Mouse (Mus musculus) CH12.LX (cell line): ENCODE measurements at regions not wholly inside any gene's neighbourhood (a gene's known extent, or its start where the extent isn't known, plus 50 kb on each side); places are given as distances from the start of the nearest gene placed in this dataset.

Source experiments
- DNase-seq: peaks from one replicate; pipeline ENCODE4 v3.0.0-alpha.2; 2013; ENCODE audit errors: extremely low read depth
- H3K27ac ChIP-seq: 2 replicates; pipeline ENCODE4 v1.5.1; 2012; ENCODE audit warnings: low read depth, mild to moderate bottlenecking, control low read depth, moderate library complexity; ENCODE audit not compliant: insufficient read depth
- H3K27me3 ChIP-seq: replicated peaks from 2 replicates; pipeline ENCODE3; 2012; ENCODE audit warnings: inconsistent platforms
- H3K36me3 ChIP-seq, 2 experiments: replicated peaks in 1 of 2; 2 replicates each; pipeline versions ENCODE3 to v1.6.1; 2012; ENCODE audit warnings: inconsistent platforms in 1 of 2, low read length in 1 of 2, mild to moderate bottlenecking in 1 of 2, mixed read lengths in 1 of 2, moderate library complexity in 1 of 2; ENCODE audit not compliant: control insufficient read depth in 1 of 2, insufficient read depth in 1 of 2
- H3K4me1 ChIP-seq, 2 experiments: 2 replicates each; pipeline ENCODE4 v1.6.1; 2012; ENCODE audit warnings: inconsistent platforms in 1 of 2, moderate library complexity in 1 of 2; ENCODE audit not compliant: insufficient read depth in 2 of 2, control insufficient read depth in 1 of 2
- H3K4me2 ChIP-seq: 2 replicates; pipeline ENCODE4 v1.6.1; 2012; ENCODE audit warnings: low read depth, mild to moderate bottlenecking, control low read depth; ENCODE audit not compliant: poor library complexity, insufficient read depth, severe bottlenecking
- H3K4me3 ChIP-seq, 3 experiments: fragments of 150-350 bp in 1 of 3; sonication (generic) in 1 of 3; replicated peaks in 1 of 3; 2 replicates each; pipeline versions ENCODE3 to v1.5.1; 2011 to 2012; ENCODE audit warnings: low read depth in 2 of 3, low read length in 2 of 3, mild to moderate bottlenecking in 2 of 3, moderate library complexity in 2 of 3, control low read depth in 1 of 3, improper control_type of control experiment in 1 of 3, inconsistent platforms in 1 of 3, mixed read lengths in 1 of 3; ENCODE audit not compliant: poor library complexity in 1 of 3
- H3K79me2 ChIP-seq: replicated peaks from 2 replicates; pipeline ENCODE4 v1.6.1; 2012; ENCODE audit warnings: mild to moderate bottlenecking, moderate library complexity; ENCODE audit not compliant: control insufficient read depth, poor library complexity, insufficient read depth, severe bottlenecking; ENCODE audit errors: extremely low read depth
- H3K9ac ChIP-seq: 2 replicates; pipeline ENCODE4 v1.6.1; 2012; ENCODE audit warnings: low read depth, mild to moderate bottlenecking, control low read depth, moderate library complexity; ENCODE audit not compliant: insufficient read depth
- H3K9me3 ChIP-seq: replicated peaks from 2 replicates; pipeline ENCODE3; 2012; ENCODE audit warnings: low read length, inconsistent platforms, mixed read lengths
- BHLHE40 ChIP-seq: IDR thresholded peaks from 2 replicates; pipeline ENCODE4 v1.6.1; 2011; ENCODE audit warnings: mild to moderate bottlenecking, low read depth, low read length, improper control_type of control experiment
- CHD1 ChIP-seq: IDR thresholded peaks from 2 replicates; pipeline ENCODE4 v1.6.1; 2012; ENCODE audit warnings: low read depth, low read length, improper control_type of control experiment, inconsistent platforms
- CHD2 ChIP-seq: IDR thresholded peaks from 2 replicates; pipeline ENCODE4 v1.6.1; 2011; ENCODE audit warnings: low read length, improper control_type of control experiment
- CTCF ChIP-seq, 2 experiments: IDR thresholded peaks in 1 of 2; conservative IDR thresholded peaks in 1 of 2; 2 replicates each; pipeline ENCODE4 v1.5.1; 2011 to 2012; ENCODE audit warnings: low read depth in 2 of 2, low read length in 2 of 2, improper control_type of control experiment in 1 of 2, inconsistent platforms in 1 of 2, mild to moderate bottlenecking in 1 of 2, moderate library complexity in 1 of 2
- E2F4 ChIP-seq: IDR thresholded peaks from 2 replicates; pipeline ENCODE4 v1.6.1; 2011; ENCODE audit warnings: low read depth, low read length, improper control_type of control experiment; ENCODE audit not compliant: insufficient replicate concordance
- ELF1 ChIP-seq: IDR thresholded peaks from 2 replicates; pipeline ENCODE4 v1.6.1; 2014; ENCODE audit warnings: low read depth, mild to moderate bottlenecking, inconsistent platforms, low read length, improper control_type of control experiment
- EP300 ChIP-seq: IDR thresholded peaks from 2 replicates; pipeline ENCODE4 v1.6.1; 2011; ENCODE audit warnings: low read length, improper control_type of control experiment
- ETS1 ChIP-seq: conservative IDR thresholded peaks from 2 replicates; pipeline ENCODE4 v1.6.1; 2012; ENCODE audit warnings: low read depth, mild to moderate bottlenecking, inconsistent platforms, low read length, improper control_type of control experiment, moderate library complexity
- HCFC1 ChIP-seq: IDR thresholded peaks from 2 replicates; pipeline ENCODE4 v1.6.1; 2012; ENCODE audit warnings: low read depth, mild to moderate bottlenecking, inconsistent platforms, low read length, improper control_type of control experiment
- KAT2A ChIP-seq: IDR thresholded peaks from 2 replicates; pipeline ENCODE4 v1.6.1; 2012; ENCODE audit warnings: low read length, improper control_type of control experiment, inconsistent platforms; ENCODE audit not compliant: insufficient replicate concordance
- MAX ChIP-seq: IDR thresholded peaks from 2 replicates; pipeline ENCODE4 v1.6.1; 2011; ENCODE audit warnings: low read length, improper control_type of control experiment
- MEF2A ChIP-seq: IDR thresholded peaks from 2 replicates; pipeline ENCODE4 v1.6.1; 2014; ENCODE audit warnings: low read depth, mild to moderate bottlenecking, inconsistent platforms, low read length, improper control_type of control experiment, borderline replicate concordance
- PAX5 ChIP-seq: IDR thresholded peaks from 2 replicates; pipeline ENCODE4 v1.6.1; 2012; ENCODE audit warnings: low read length, inconsistent platforms, mixed read lengths
- RCOR1 ChIP-seq: conservative IDR thresholded peaks from 2 replicates; pipeline ENCODE4 v1.6.1; 2012; ENCODE audit warnings: low read depth, mild to moderate bottlenecking, inconsistent platforms, low read length, improper control_type of control experiment
- SMC3 ChIP-seq: IDR thresholded peaks from 2 replicates; pipeline ENCODE4 v1.6.1; 2011; ENCODE audit warnings: low read depth, low read length, improper control_type of control experiment
- TCF12 ChIP-seq: IDR thresholded peaks from 2 replicates; pipeline ENCODE4 v1.6.1; 2014; ENCODE audit warnings: low read depth, mild to moderate bottlenecking, inconsistent platforms, low read length, improper control_type of control experiment
- UBTF ChIP-seq: IDR thresholded peaks from 2 replicates; pipeline ENCODE4 v1.6.1; 2012; ENCODE audit warnings: low read depth, mild to moderate bottlenecking, inconsistent platforms, low read length, improper control_type of control experiment, moderate library complexity
- USF2 ChIP-seq: conservative IDR thresholded peaks from 2 replicates; pipeline ENCODE4 v1.6.1; 2011; ENCODE audit warnings: low read depth, low read length, improper control_type of control experiment
- ZC3H11A ChIP-seq: IDR thresholded peaks from 2 replicates; pipeline ENCODE4 v1.6.1; 2012; ENCODE audit warnings: low read depth, mild to moderate bottlenecking, inconsistent platforms, low read length, improper control_type of control experiment
- ZKSCAN1 ChIP-seq: IDR thresholded peaks from 2 replicates; pipeline ENCODE4 v1.6.1; 2012; ENCODE audit warnings: low read depth, inconsistent platforms, low read length, improper control_type of control experiment, borderline replicate concordance
- ZMIZ1 ChIP-seq: IDR thresholded peaks from 2 replicates; pipeline ENCODE4 v1.6.1; 2012; ENCODE audit warnings: low read depth, mild to moderate bottlenecking, inconsistent platforms, low read length, improper control_type of control experiment
- dilution Hi-C: fragments of 300-500 bp; cut with MboI; formaldehyde crosslinking; loops from 2 replicates; pipeline ENCODE4 v1.14.3; 2020; ENCODE audit warnings: low sequenced_read_pairs; ENCODE audit not compliant: extremely low pct_unique_long_range_greater_than_20kb, extremely low pct_ligation_motif_present
- in situ Hi-C: fragments of 300-500 bp; cut with MboI; formaldehyde crosslinking; loops from 3 replicates; pipeline ENCODE4 v1.14.3; 2019; ENCODE audit warnings: low sequenced_read_pairs, low pct_ligation_motif_present, low pct_unique_long_range_greater_than_20kb, mixed read lengths

GRCm38 (mm10) chr13:51902482-51903285 lies 56.2 kb downstream of the Gadd45g start:
- no peak overlapping the region for H3K27ac ChIP-seq
- TF ChIP-seq ZC3H11A, result no peak
- no peak for TF ChIP-seq KAT2A
- TF ChIP-seq MEF2A, result no peak
- TF ChIP-seq E2F4, result no peak
- no peak for TF ChIP-seq CHD1
- TF ChIP-seq ETS1, result no peak
- no peak for TF ChIP-seq USF2
- no peak for TF ChIP-seq HCFC1
- TF ChIP-seq CHD2, result no peak
- TF ChIP-seq PAX5, result no peak
- TF ChIP-seq CTCF (conservative IDR thresholded peaks at IDR 0.05 in 1 of 2, IDR thresholded peaks at IDR 0.05 in 1 of 2; ENCODE audit: low read depth in 2 of 2, low read length in 2 of 2), result no peak
- H3K27me3 ChIP-seq, result no peaks in the 10 kb centered on the region
- in situ Hi-C loops (no loop called here), dilution Hi-C loops (no loop called here)
- peaks cover 0 to 5% of the 10 kb centered on the region in 2 experiments; a peak in 1 of 4 replicates for H3K4me1 ChIP-seq
- H3K4me2 ChIP-seq, result no peak overlapping the region
- no peak for DNase-seq
- H3K9me3 ChIP-seq, result no peaks in the 10 kb centered on the region
- H3K9ac ChIP-seq, result no peak overlapping the region
- H3K4me3 ChIP-seq, result no peak overlapping the region
- no peaks in the 10 kb centered on the region for H3K36me3 ChIP-seq
- no peaks in the 10 kb centered on the region for H3K79me2 ChIP-seq

- Histone ChIP-seq H3K27ac (no peak overlapping the region), H3K36me3 (no peaks in the 10 kb centered on the region), H3K27me3 (peaks cover 2% of the 10 kb centered on the region), H3K4me1 (peaks cover 0 to 5% of the 10 kb centered on the region in 2 experiments; a peak in 1 of 4 replicates), H3K4me2 (no peak overlapping the region), H3K9me3 (no peaks in the 10 kb centered on the region), H3K79me2 (no peaks in the 10 kb centered on the region), H3K4me3 (no peak overlapping the region), H3K9ac (no peak overlapping the region)
- no peak for TF ChIP-seq CHD1
- TF ChIP-seq SMC3, result no peak
- no peak for TF ChIP-seq USF2
- TF ChIP-seq HCFC1, result no peak
- TF ChIP-seq BHLHE40, result no peak
- TF ChIP-seq TCF12, result no peak
- no peak for TF ChIP-seq MAX
- TF ChIP-seq ZMIZ1, result no peak
- no peak for TF ChIP-seq ZKSCAN1
- no peak for TF ChIP-seq CTCF (conservative IDR thresholded peaks at IDR 0.05 in 1 of 2, IDR thresholded peaks at IDR 0.05 in 1 of 2; ENCODE audit: low read depth in 2 of 2, low read length in 2 of 2)
- no peak for TF ChIP-seq EP300
- TF ChIP-seq RCOR1, result no peak
- TF ChIP-seq ELF1, result no peak
- no peak for TF ChIP-seq CHD2
- TF ChIP-seq UBTF, result no peak
- in situ Hi-C loops (no loop called here), dilution Hi-C loops (no loop called here)
- no peak for DNase-seq
Measured at GRCm38 (mm10) chr13:51903324-51903939, 57.0 kb downstream of the Gadd45g start.
